Comparison of ENCODE assay signal across 25 mouse cellular contexts in genomic region chr16:35141839-35142238, GRCm38 (mm10). TPM values are rescaled to one million over a fixed set of nuclear protein-coding genes. Genes with fewer than 3 reads are reported as not detected.
A peak's percentile ranks its signal among the peaks of the same experiment; 100 is the strongest.
DNase-seq lines count a peak whose midpoint lies in the region; ATAC-seq and TF ChIP-seq lines count a peak whose summit lies in the region.
"Had no signal": no experiment of that assay in that cellular context is flagged by ENCODE, and none has a peak within 500 bp of the region (broad histone marks: within the 10 kb centered on the region; RNA-seq: fewer than 3 reads in every experiment).

No protein-coding gene starts in this region.

- no peaks in the 10 kb centered on the region for H3K27me3 ChIP-seq in forebrain, embryonic 13.5 days
- no peaks in the 10 kb centered on the region for H3K27me3 ChIP-seq in forebrain, postnatal 0 days (ENCODE audit: insufficient read depth, low read length)
- H3K27me3 ChIP-seq: embryonic facial prominence, embryonic 13.5 days; heart, embryonic 15.5 days had no signal

- no peak for DNase-seq in cerebellum, adult 8-10 months
- peak; percentile 53 to 66 for DNase-seq in cerebellum, postnatal 14 days
- DNase-seq in cerebellum, adult 9-10 months = no peak
- DNase-seq in forebrain, postnatal 0 days = no peak
- peak; percentile 54 for DNase-seq in brain, adult 2 months (ENCODE audit: low read depth, low spot score)
- no peak for DNase-seq in left cerebral cortex, postnatal 10 days (ENCODE audit: extremely low spot score in 1 of 2, low spot score in 2 of 2)
- DNase-seq: adrenal gland, adult 8-10 months; adrenal gland, postnatal 25 days; embryo, embryonic 11 days; gastrocnemius, postnatal 25 days; heart, adult 18-20 months; heart, postnatal 10 days; heart, postnatal 36 days; kidney, adult 2 months had no signal

- H3K4me3 ChIP-seq in forebrain, embryonic 13.5 days = no peak overlapping the region
- no peak overlapping the region for H3K4me3 ChIP-seq in forebrain, postnatal 0 days (ENCODE audit: low read depth, low read length)
- H3K4me3 ChIP-seq: embryonic facial prominence, embryonic 10.5 days; embryonic facial prominence, embryonic 13.5 days; erythroblast, embryonic 14.5 days; heart, embryonic 12.5 days; heart, embryonic 15.5 days; hindbrain, embryonic 10.5 days had no signal

- H3K9ac ChIP-seq in forebrain, embryonic 13.5 days = no peak overlapping the region
- H3K9ac ChIP-seq in forebrain, postnatal 0 days = no peak overlapping the region
- H3K9ac ChIP-seq: embryonic facial prominence, embryonic 13.5 days; heart, embryonic 12.5 days; heart, embryonic 15.5 days; hindbrain, embryonic 14.5 days had no signal

- H3K9me3 ChIP-seq in forebrain, embryonic 13.5 days (replicated peaks) = no peaks in the 10 kb centered on the region
- no peaks in the 10 kb centered on the region for H3K9me3 ChIP-seq in forebrain, postnatal 0 days (ENCODE audit: low read length)
- H3K9me3 ChIP-seq: embryonic facial prominence, embryonic 10.5 days; embryonic facial prominence, embryonic 13.5 days; heart, embryonic 12.5 days; heart, embryonic 15.5 days; hindbrain, embryonic 10.5 days had no signal

- intact Hi-C loops in left cerebral cortex, postnatal 10 days (cut with DNase I) = no loop called here

- H3K36me3 ChIP-seq in forebrain, embryonic 13.5 days (ENCODE audit: poor library complexity, severe bottlenecking) = 0 out of 2 replicates have a peak, but pooled peaks cover 2% of the 10 kb centered on the region
- H3K36me3 ChIP-seq in forebrain, postnatal 0 days (ENCODE audit: insufficient read depth) = no peaks in the 10 kb centered on the region
- H3K36me3 ChIP-seq: embryonic facial prominence, embryonic 10.5 days; embryonic facial prominence, embryonic 13.5 days; heart, embryonic 12.5 days; heart, embryonic 15.5 days; hindbrain, embryonic 10.5 days had no signal

- ATAC-seq in cerebellum, adult (ENCODE audit: insufficient number of reproducible peaks, low FRiP score, low TSS enrichment) = peak; percentile 43; the same call in 1 of the 2 replicates
- ATAC-seq in forebrain, embryonic 13.5 days = no peak
- no peak for ATAC-seq in forebrain, postnatal 0 days
- ATAC-seq: activated CD4-positive, CD25-positive, alpha-beta regulatory T cell, adult 4 months; intestine, postnatal 0 days had no signal

- peak overlapping the region; percentile 10; the same call in 1 of the 2 replicates for H3K27ac ChIP-seq in forebrain, embryonic 13.5 days
- H3K27ac ChIP-seq in forebrain, postnatal 0 days (ENCODE audit: low read depth, low read length) = no peak overlapping the region
- H3K27ac ChIP-seq: embryonic facial prominence, embryonic 10.5 days; embryonic facial prominence, embryonic 13.5 days; heart, embryonic 15.5 days; hindbrain, embryonic 10.5 days; hindbrain, embryonic 14.5 days had no signal

- peaks cover 18% of the 10 kb centered on the region for H3K4me1 ChIP-seq in forebrain, embryonic 13.5 days
- peaks cover 12% of the 10 kb centered on the region; the same call in 1 of the 2 replicates for H3K4me1 ChIP-seq in forebrain, postnatal 0 days (ENCODE audit: insufficient read depth)

- H3K4me2 ChIP-seq in forebrain, embryonic 13.5 days = no peak overlapping the region
- no peak overlapping the region for H3K4me2 ChIP-seq in forebrain, postnatal 0 days (ENCODE audit: low read depth)
- H3K4me2 ChIP-seq: embryonic facial prominence, embryonic 13.5 days; heart, embryonic 12.5 days; heart, embryonic 15.5 days; hindbrain, embryonic 14.5 days had no signal

- TF ChIP-seq CTCF in forebrain, postnatal 0 days (IDR thresholded peaks at IDR 0.05; ENCODE audit: low read depth) = no peak

- 69% methylated on average over 8 of the region's 8 CpGs for WGBS in forebrain, embryonic 13.5 days
- WGBS in forebrain, postnatal 0 days = 53% methylated on average over 8 of the region's 8 CpGs

RNA-seq across cellular contexts. Expression of gene Adcy5, which starts 12.8 kb away (rescaled TPM):
- polyA plus RNA-seq in forebrain, embryonic 13.5 days (2015; fragmentation: Nextera tagmentation; extraction: Ambion mirVana) = 2.6 and 3.4 TPM in 2 replicates
- 52.7 and 57.8 TPM in 2 replicates for total RNA-seq in forebrain, postnatal 0 days (2014; rRNA removed)
- polyA plus RNA-seq in forebrain, postnatal 0 days (2015; fragmentation: Nextera tagmentation; extraction: Ambion mirVana) = 5.8 and 7.0 TPM in 2 replicates
- total RNA-seq in left cerebral cortex, postnatal 10 days (2021) = 10 to 100 TPM; 81.7 to 99.9 TPM
- polyA plus RNA-seq: erythroblast, embryonic 14.5 days had no signal

Comparison
In these comparisons a context has a peak if more than half of its experiments do, and no peak if none do; other contexts are left out.
1. DNase-seq: peak in cerebellum, postnatal 14 days (2 of 2) and brain, adult 2 months (single experiment); none in cerebellum, adult 8-10 months (single experiment), cerebellum, adult 9-10 months (single experiment), forebrain, postnatal 0 days (single experiment) and left cerebral cortex, postnatal 10 days (0 of 2).